Mouse (Mus musculus) mouse embryonic stem cell (cell line): Measurements from ENCODE around the gene Eml3.

ENCODE experiments used
- in situ Hi-C, 2 experiments: fragments of 300-500 bp; cut with MboI; formaldehyde crosslinking; loops; 1 replicate in 1 of 2; 3 replicates in 1 of 2; pipeline ENCODE4 v1.14.3; 2019 to 2020; ENCODE audit warnings: low sequenced_read_pairs in 2 of 2, low pct_unique_long_range_greater_than_20kb in 1 of 2, mixed read lengths in 1 of 2; ENCODE audit not compliant: unreplicated experiment in 1 of 2

Gene Eml3

GRCm38 (mm10) chr19:8908531-8908930, 20.8 kb upstream of the Eml3 start:
- in situ Hi-C loops, result loop anchor here in 1 of 2 experiments (5.0 kb wide), 1 partner anchor 44 kb away; the partner anchor contains the start of gene Tut1

DNA sequence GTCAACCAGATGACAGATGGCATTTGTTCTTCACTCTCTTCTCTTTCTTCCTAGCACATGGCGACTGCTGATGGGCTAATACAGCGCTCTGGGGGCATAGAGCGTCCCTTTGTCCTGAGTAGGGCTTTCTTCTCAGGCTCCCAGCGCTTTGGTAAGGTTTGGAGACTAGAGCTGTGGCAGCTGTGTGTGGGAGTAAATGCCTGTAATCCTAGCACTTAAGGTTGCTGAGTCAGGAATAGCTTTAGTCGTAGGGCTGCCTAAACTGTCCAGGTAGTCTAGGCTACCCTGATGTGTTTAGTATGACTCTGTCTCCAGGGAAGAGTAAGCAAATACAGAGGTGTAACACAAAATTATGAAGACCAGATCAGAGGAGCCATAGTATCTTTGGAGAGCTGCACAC, 17.5 kb upstream of the Eml3 start:
- in situ Hi-C loops, result no loop called here

GRCm38 (mm10) chr19:8914212-8914611, 15.1 kb upstream of the Eml3 start:
- in situ Hi-C loops, result no loop called here

DNA sequence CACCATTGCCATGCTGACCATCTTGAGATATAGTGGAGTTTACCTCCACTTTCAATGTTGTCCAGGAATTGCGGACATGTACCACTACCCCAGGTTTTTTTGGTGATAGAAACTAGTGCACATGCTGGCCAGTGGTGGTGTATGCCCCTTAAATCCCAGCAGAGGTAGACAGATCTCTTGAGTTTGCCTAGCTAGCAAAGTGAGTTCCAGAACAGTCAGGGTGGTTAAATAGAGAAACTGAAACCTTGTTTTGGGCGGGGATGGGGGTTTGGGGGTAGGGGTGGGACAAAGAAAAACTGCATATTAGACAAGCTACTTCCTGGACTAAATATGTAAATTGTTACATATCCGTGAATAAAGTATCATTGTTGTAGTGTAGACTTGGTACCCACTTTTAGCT, 10.4 kb upstream of the Eml3 start:
- in situ Hi-C loops, result no loop called here

DNA sequence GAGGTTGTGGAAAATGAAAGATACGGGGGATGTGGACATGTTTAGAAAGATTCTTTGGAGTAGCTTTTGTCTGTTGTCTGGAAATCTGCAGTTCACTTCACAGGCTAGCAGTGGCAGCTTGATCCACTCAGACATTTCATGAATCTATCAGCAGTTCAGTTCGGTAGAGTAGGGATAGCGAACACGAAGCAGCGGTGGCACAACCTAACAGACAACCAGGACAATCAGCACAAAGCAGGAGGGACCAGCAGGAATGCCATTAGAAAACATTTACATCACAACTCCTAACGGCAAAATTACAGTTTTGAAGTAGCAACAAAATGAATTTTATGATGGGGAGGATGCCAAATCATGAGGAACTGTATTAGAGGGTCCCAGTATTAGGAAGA, 9.7 kb upstream of the Eml3 start:
- in situ Hi-C loops, result no loop called here

DNA sequence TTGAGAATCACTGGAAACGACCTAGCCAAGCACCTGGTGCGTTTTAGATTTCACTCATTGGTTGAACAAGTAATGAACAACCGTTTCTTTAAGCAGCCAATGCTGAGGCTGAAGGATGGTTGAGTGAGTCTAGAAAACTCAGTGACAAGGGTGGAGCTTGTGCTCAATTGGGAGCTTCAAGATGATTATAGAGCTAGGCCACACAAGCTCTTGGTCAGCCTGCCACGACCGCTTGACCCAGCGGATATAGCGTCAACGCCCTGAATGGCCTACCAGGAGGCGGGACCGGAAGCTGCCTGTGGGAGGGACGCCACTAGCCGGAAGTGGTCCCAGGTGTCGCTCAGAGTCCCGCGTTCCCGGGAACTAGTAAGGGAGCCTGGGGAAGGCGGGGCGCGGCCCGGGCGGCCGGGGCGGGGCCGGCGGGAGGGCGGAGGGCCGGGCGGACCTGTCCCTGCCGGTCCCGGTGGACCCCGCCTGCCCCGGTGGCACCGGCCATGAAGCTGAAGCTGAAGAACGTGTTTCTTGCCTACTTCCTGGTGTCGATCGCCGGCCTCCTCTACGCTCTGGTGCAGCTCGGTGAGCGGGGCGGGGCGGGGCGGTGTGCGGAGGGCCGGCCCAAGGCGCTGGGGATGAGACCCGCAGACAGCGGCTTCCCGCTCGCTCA, 9.1 kb upstream of the Eml3 start, which contains the start of gene B3gat3:
Gene B3gat3 (plus strand): TSS at position 302 of the 664 bp plus-strand sequence.
- in situ Hi-C loops, result no loop called here

DNA sequence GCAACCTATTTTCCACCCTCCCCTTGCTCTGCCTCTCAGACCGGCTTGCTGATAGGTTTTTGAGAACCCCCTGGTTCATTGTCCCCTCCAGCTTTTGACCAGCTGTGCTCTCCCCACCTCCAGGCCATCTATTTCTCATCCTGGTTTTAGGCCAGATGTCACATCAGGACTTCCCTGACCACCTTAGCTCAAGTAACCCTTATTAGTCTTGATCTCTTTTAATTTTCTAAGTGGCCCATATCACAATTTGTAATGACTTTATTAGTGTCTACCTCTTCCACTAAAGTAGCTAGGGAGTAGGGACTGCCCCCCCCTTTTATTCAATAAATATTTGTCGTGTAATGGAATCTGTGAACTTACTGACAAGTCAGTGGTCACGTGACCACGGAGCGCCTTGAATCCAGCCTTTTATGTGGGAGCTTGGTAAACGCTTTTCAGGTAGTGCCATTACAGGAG, 8.5 kb upstream of the Eml3 start:
- in situ Hi-C loops, result no loop called here

- in situ Hi-C loops, result no loop called here
Observed at GRCm38 (mm10) chr19:8921741-8922140, 7.6 kb upstream of the Eml3 start.

GRCm38 (mm10) chr19:8926766-8927165, 2.6 kb upstream of the Eml3 start:
- in situ Hi-C loops, result loop anchor here in 1 of 2 experiments (25.0 kb wide), 1 partner anchor 1686 kb away; the partner anchor contains the start of genes Ddb1 and Tkfc

GRCm38 (mm10) chr19:8927891-8928525, 1.3 kb upstream of the Eml3 start:
- in situ Hi-C loops, result loop anchor here in 1 of 2 experiments (25.0 kb wide), 1 partner anchor 1684 kb away; the partner anchor contains the start of genes Ddb1 and Tkfc

GRCm38 (mm10) chr19:8928689-8929223, 596 bp upstream of the Eml3 start:
- in situ Hi-C loops, result loop anchor here in 1 of 2 experiments (25.0 kb wide), 1 partner anchor 1684 kb away; the partner anchor contains the start of genes Ddb1 and Tkfc

DNA sequence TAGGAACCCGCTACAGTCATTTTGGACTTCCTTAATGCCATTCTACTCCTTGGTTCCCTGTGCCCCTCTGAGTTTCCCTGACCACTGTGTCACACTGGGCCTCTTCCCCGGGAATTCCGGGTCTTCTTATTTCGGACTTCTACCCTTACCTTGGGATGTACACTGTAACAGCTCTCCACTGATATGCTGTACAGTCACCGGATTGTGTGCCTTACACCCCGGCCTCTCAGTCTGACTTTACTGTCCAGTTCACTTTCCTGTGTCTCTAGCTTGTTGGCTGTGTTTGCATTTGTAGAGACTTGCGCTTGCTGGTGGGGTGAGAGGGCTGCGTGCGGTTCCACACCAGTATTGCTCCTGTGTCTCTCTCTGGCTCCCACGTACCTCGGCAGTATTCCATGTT, 765 bp downstream of the Eml3 start:
- in situ Hi-C loops, result loop anchor here in 1 of 2 experiments (25.0 kb wide), 1 partner anchor 1682 kb away; the partner anchor contains the start of genes Ddb1 and Tkfc

- in situ Hi-C loops, result loop anchor here in 1 of 2 experiments (25.0 kb wide), 1 partner anchor 1682 kb away; the partner anchor contains the start of genes Ddb1 and Tkfc
Observed at GRCm38 (mm10) chr19:8930771-8931170, 1.4 kb downstream of the Eml3 start.

GRCm38 (mm10) chr19:8936736-8937135, 7.4 kb downstream of the Eml3 start:
- in situ Hi-C loops, result loop anchor here in 1 of 2 experiments (25.0 kb wide), 1 partner anchor 1676 kb away; the partner anchor contains the start of genes Ddb1 and Tkfc

- in situ Hi-C loops, result loop anchor here in 1 of 2 experiments (25.0 kb wide), 1 partner anchor 1672 kb away; the partner anchor contains the start of genes Ddb1 and Tkfc
Observed at GRCm38 (mm10) chr19:8940526-8941133, 11.3 kb downstream of the Eml3 start.

GRCm38 (mm10) chr19:8941136-8941514, 11.8 kb downstream of the Eml3 start:
- in situ Hi-C loops, result loop anchor here in 1 of 2 experiments (25.0 kb wide), 1 partner anchor 1671 kb away; the partner anchor contains the start of genes Ddb1 and Tkfc

GRCm38 (mm10) chr19:8941515-8942217, 12.3 kb downstream of the Eml3 start, which contains the start of gene Mta2:
Gene Mta2, plus strand, starts transcription at chr19:8941875.
- in situ Hi-C loops, result loop anchor here in 1 of 2 experiments (25.0 kb wide), 1 partner anchor 1671 kb away; the partner anchor contains the start of genes Ddb1 and Tkfc
